Mouse (Mus musculus) forebrain, embryonic 12.5 days (tissue): ENCODE measurements around the gene Lmtk2. TPM values are rescaled to one million over a fixed set of nuclear protein-coding genes. Genes with fewer than 3 reads are reported as not detected.

Experiments
- ATAC-seq: fragments of 200-750 bp; cut with Nextera tagmentation; 2 replicates; pipeline ENCODE4 v1.8.0; 2017; ENCODE audit warnings: moderate TSS enrichment; ENCODE audit not compliant: low FRiP score
- H3K27ac ChIP-seq: fragments of 300-500 bp; sonication (generic); 2 replicates; pipeline ENCODE4 v1.5.1; 2016; ENCODE audit warnings: mild to moderate bottlenecking
- H3K27me3 ChIP-seq: fragments of 300-500 bp; sonication (generic); 2 replicates; pipeline ENCODE4 v1.6.1; 2016; ENCODE audit warnings: mild to moderate bottlenecking
- H3K36me3 ChIP-seq: fragments of 300-500 bp; sonication (generic); replicated peaks from 2 replicates; pipeline ENCODE4 v1.6.1; 2016; ENCODE audit warnings: mild to moderate bottlenecking
- H3K4me1 ChIP-seq: fragments of 300-500 bp; sonication (generic); 2 replicates; pipeline ENCODE4 v1.6.1; 2016
- H3K4me2 ChIP-seq: fragments of 300-500 bp; sonication (generic); 2 replicates; pipeline ENCODE4 v1.6.1; 2016; ENCODE audit warnings: mild to moderate bottlenecking, moderate library complexity
- H3K4me3 ChIP-seq: fragments of 300-500 bp; sonication (generic); replicated peaks from 2 replicates; pipeline ENCODE4 v1.5.1; 2016; ENCODE audit warnings: mild to moderate bottlenecking
- H3K9ac ChIP-seq: fragments of 300-500 bp; sonication (generic); 2 replicates; pipeline ENCODE4 v1.6.1; 2016; ENCODE audit warnings: mild to moderate bottlenecking
- H3K9me3 ChIP-seq: fragments of 300-500 bp; sonication (generic); 2 replicates; pipeline ENCODE4 v1.6.1; 2016
- WGBS: fragments of 180-500 bp; shearing (Covaris S2); methylation state at CpG from one replicate; pipeline ENCODE4 v1.1.7; 2016; 5-methylcytosine and 5-hydroxymethylcytosine counted together
- polyA plus RNA-seq: library from polyadenylated mRNA; unstranded; fragments of >200 nt; fragmentation: Nextera tagmentation; extraction: Ambion mirVana; gene quantifications from 2 replicates; pipeline ENCODE4 v1.2.1, GENCODE M21; 2016

Gene Lmtk2
- polyA plus RNA-seq, 1 experiment from 2014 or later, result 9.5 TPM

GRCm38 (mm10) chr5:144159137-144159536, 58.9 kb downstream of the Lmtk2 start:
- H3K9me3 ChIP-seq, result no peaks in the 10 kb centered on the region
- 94% methylated on average over 8 of the region's 8 CpGs for WGBS
- H3K27me3 ChIP-seq, result no peaks in the 10 kb centered on the region
- H3K4me3 ChIP-seq, result no peak overlapping the region
- H3K27ac ChIP-seq, result peak overlapping the region; percentile 65; the same call in 1 of the 2 replicates
- H3K36me3 ChIP-seq, result peaks cover 49% of the 10 kb centered on the region
- no peak overlapping the region for H3K4me2 ChIP-seq
- H3K4me1 ChIP-seq, result no peaks in the 10 kb centered on the region; the same call in 1 of the 2 replicates
- no peak overlapping the region for H3K9ac ChIP-seq
- no peak for ATAC-seq

- Histone ChIP-seq H3K36me3 (peaks cover 61% of the 10 kb centered on the region), H3K4me2 (no peak overlapping the region), H3K9me3 (no peaks in the 10 kb centered on the region), H3K9ac (no peak overlapping the region), H3K27ac (peak overlapping the region; percentile 36; the same call in 1 of the 2 replicates), H3K27me3 (no peaks in the 10 kb centered on the region), H3K4me1 (no peaks in the 10 kb centered on the region; the same call in 1 of the 2 replicates), H3K4me3 (no peak overlapping the region)
- ATAC-seq, result no peak
- WGBS, result 86% methylated on average over 5 of the region's 5 CpGs
Observed at GRCm38 (mm10) chr5:144162080-144162812, 62.0 kb downstream of the Lmtk2 start.

GRCm38 (mm10) chr5:144162813-144163517, 62.7 kb downstream of the Lmtk2 start:
- Histone ChIP-seq H3K27ac (peak overlapping the region; percentile 36; the same call in 1 of the 2 replicates), H3K4me2 (no peak overlapping the region)
- 84% methylated on average over 10 of the region's 10 CpGs for WGBS

DNA sequence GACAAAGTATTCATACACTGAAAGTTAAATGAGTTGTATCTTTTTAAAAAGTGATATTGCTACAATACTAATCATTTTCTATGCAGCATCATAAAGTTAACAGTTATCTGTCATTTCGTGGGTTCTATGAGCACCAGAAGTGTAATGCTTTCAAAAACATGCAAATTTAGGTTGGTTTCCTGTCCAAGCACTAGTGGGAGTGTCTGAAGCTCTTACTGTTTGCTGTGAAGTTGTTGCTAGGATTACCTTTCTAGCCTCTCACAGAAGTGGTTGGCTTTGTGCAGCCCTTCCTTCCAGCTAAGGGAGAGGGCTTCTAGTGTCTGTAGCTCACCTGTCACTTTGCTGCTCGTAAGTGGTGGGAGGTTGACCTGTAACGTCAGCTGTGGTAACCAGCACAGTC, 65.5 kb downstream of the Lmtk2 start:
- H3K27ac ChIP-seq, result no peak overlapping the region
- no peaks in the 10 kb centered on the region for H3K9me3 ChIP-seq
- 87% methylated on average over 3 of the region's 3 CpGs for WGBS
- no peak overlapping the region for H3K9ac ChIP-seq
- H3K4me2 ChIP-seq, result no peak overlapping the region
- no peaks in the 10 kb centered on the region for H3K4me1 ChIP-seq
- H3K36me3 ChIP-seq, result peaks cover 52% of the 10 kb centered on the region
- H3K27me3 ChIP-seq, result no peaks in the 10 kb centered on the region
- no peak for ATAC-seq
- no peak overlapping the region for H3K4me3 ChIP-seq

More at GRCm38 (mm10) chr5:144162813-144163517, 62.7 kb downstream of the Lmtk2 start:
- Histone ChIP-seq H3K4me3 (no peak overlapping the region), H3K27me3 (no peaks in the 10 kb centered on the region), H3K4me1 (no peaks in the 10 kb centered on the region; the same call in 1 of the 2 replicates), H3K9ac (no peak overlapping the region), H3K9me3 (no peaks in the 10 kb centered on the region), H3K36me3 (peaks cover 56% of the 10 kb centered on the region)
- ATAC-seq, result no peak

DNA sequence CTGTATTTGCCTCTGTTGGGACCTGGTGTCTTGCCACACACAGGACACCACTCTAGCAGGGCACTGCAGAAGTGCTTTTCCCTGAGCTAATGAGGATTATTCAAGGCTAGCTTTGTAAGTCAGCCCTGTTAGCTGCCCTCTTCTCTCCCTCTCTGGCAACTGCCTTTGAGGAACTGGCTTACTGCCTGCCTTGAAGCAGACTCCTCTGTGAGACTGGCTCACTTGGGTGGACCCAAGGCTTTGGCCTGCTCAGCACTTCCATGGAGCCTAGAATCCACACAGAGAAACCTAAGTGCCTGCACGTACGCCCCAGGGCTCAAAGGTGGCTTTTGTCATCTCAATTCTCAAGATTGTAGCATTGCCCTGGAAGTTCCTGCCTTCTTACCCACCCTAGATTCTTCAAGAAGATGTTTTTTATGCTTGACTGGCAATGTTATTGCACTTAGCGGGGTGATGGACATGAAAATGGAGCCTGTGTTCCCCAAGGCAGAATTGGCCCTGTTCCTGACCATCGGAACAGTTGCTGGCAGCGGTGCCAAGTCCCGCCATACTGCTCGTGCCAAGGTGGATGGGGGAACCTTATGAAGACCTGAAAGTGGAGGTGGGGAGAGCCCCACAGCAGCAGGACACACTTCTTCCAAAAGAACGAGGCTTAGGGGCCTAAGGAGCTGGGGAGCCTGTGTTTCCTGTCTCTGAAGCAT, 69.2 kb downstream of the Lmtk2 start:
- no peaks in the 10 kb centered on the region for H3K27me3 ChIP-seq
- no peak overlapping the region for H3K4me3 ChIP-seq
- H3K4me1 ChIP-seq, result no peaks in the 10 kb centered on the region
- no peak overlapping the region for H3K27ac ChIP-seq
- H3K9me3 ChIP-seq, result no peaks in the 10 kb centered on the region
- no peak overlapping the region for H3K9ac ChIP-seq
- 89% methylated on average over 8 of the region's 8 CpGs for WGBS
- no peak overlapping the region for H3K4me2 ChIP-seq
- no peak for ATAC-seq
- H3K36me3 ChIP-seq, result peaks cover 69% of the 10 kb centered on the region

DNA sequence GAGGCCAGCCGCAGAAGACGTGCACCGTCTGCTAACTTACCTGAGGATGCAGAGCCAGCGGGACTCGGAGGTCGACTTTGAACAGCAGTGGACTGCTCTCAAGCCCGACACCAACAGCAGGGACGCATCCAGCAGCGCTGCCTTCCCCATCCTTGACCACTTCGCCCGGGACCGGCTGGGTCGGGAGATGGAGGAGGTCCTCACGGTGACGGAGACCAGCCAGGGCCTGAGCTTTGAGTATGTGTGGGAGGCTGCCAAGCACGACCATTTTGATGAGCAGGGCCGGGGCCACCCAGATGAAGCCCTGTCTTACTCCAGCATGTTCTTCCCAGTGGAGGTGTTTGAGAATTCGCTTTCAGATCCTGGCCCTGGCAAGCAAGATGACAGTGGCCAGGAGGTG, 73.4 kb downstream of the Lmtk2 start:
- ATAC-seq, result no peak
- Histone ChIP-seq H3K4me2 (no peak overlapping the region), H3K4me3 (no peak overlapping the region), H3K4me1 (no peaks in the 10 kb centered on the region; the same call in 1 of the 2 replicates), H3K9me3 (no peaks in the 10 kb centered on the region), H3K27ac (no peak overlapping the region), H3K27me3 (no peaks in the 10 kb centered on the region), H3K9ac (no peak overlapping the region), H3K36me3 (peaks cover 87% of the 10 kb centered on the region)
- WGBS, result 96% methylated on average over 18 of the region's 18 CpGs

DNA sequence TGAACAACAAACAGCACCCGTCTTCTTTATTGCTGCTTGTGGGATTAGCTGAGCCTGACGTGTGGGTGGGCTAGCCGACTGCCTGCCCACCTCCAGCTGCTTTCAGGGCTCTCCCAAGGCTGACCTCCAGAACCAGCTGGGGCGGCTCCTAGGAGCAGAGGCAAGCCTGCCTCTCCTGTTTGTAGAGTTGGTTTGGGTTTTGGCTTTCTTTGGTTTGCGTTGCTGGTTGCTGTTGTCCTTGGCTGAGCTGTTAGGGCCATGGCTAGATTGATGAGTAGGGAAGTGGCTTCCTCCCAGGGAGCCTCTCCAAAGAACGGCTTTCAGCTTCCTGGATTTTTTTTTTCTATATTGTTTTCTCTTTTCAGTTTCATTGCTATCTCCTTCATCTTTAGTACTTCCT, 78.0 kb downstream of the Lmtk2 start:
- no peak for ATAC-seq
- Histone ChIP-seq H3K27ac (no peak overlapping the region), H3K4me2 (no peak overlapping the region), H3K36me3 (peaks cover 70% of the 10 kb centered on the region), H3K9me3 (no peaks in the 10 kb centered on the region), H3K4me3 (no peak overlapping the region), H3K27me3 (no peaks in the 10 kb centered on the region), H3K9ac (no peak overlapping the region), H3K4me1 (no peaks in the 10 kb centered on the region; the same call in 1 of the 2 replicates)
- WGBS, result 73% methylated on average over 6 of the region's 6 CpGs

DNA sequence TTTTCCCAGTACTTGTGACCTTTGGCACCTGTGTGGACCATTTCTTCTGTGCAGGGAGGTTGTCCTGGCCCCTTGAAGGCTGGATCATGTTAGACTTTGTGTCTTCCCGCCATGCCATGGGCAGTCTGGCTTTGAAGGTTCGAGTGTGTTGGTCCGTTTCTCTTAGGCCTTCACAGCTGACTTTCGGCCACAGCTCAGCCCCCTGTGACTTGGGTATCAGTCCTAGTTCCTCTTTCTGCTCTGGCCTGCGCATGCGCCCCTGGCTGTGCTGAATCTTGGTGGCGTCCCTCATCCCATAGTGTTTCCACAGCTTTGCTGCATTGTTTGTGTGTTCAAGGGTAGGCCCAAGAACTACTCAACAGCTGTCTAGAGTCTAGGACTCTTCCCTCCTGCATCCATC, 81.0 kb downstream of the Lmtk2 start:
- Histone ChIP-seq H3K9me3 (no peaks in the 10 kb centered on the region), H3K4me1 (no peaks in the 10 kb centered on the region; the same call in 1 of the 2 replicates), H3K36me3 (peaks cover 61% of the 10 kb centered on the region), H3K9ac (no peak overlapping the region), H3K4me2 (no peak overlapping the region), H3K27me3 (no peaks in the 10 kb centered on the region), H3K4me3 (no peak overlapping the region), H3K27ac (no peak overlapping the region)
- no peak for ATAC-seq
- 91% methylated on average over 7 of the region's 7 CpGs for WGBS

DNA sequence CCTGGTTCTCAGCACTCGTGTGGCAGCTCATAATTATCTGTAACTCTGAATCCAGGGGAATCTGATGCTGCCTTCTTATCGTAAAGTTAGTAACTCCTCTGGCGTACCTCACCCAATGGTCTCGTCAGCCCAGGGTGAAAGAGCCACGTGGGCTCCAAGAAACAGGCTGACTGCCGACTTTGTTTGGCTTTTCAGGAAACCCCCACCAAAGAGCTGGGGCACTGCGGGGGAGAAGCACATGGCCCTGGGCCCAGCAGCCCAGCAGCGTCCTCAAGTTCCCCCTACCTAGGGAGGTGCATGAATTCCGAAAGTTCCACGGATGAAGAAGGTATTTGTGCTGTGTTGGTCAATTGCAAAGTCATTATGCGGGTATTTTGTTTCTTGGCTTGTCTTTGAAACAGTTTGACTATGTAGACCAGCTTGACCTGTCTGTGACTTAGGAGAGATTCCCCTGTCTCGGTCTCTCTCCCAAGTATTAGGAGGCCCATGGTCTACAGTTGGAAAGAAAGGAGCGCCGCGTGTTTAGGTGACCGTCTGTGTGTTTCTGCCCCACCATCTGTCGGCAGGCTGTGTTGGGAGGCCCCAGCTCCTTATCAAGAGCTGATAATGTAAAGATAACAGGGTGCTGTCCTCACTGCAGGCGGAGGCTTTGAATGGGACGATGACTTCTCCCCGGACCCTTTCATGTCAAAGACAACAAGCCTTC, 82.5 kb downstream of the Lmtk2 start:
- Histone ChIP-seq H3K4me1 (no peaks in the 10 kb centered on the region; the same call in 1 of the 2 replicates), H3K4me2 (no peak overlapping the region), H3K27ac (no peak overlapping the region), H3K4me3 (no peak overlapping the region), H3K9ac (no peak overlapping the region), H3K36me3 (peaks cover 48% of the 10 kb centered on the region), H3K9me3 (no peaks in the 10 kb centered on the region), H3K27me3 (no peaks in the 10 kb centered on the region)
- no peak for ATAC-seq
- WGBS, result 90% methylated on average over 20 of the region's 20 CpGs

GRCm38 (mm10) chr5:144183248-144183559, 83.0 kb downstream of the Lmtk2 start:
- H3K36me3 ChIP-seq, result peaks cover 43% of the 10 kb centered on the region

DNA sequence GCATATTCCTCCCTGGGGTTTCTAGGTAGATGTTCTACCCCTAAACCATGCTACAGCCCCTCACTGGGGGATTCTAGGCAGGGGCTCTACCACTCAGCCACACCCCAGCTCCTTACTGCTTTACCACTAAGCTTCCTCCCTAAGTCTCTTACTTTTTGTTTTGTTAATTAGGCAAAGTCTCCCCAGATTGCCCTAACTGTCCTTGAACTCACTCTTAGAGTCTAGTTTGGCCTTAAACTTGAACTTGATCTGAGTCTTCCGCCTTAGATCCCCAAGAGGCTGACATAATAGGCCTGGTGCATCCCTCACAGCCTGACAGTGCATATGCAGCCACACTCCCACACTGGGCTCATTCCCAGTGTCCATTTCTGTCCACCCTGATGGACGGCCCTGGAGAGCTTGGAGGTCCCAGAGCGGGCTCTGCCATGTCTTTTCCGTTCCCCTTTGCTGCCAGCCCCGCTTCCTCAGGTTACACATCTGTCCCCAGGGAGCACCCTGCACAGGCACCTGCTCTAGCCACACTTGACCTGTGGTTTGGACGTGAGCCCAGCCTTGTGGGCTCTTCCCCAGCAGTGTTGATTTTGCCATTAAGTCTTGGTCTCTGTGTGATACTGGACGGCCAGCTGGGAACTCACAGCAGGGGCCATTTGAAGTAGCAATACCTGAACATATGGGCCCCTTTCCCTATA, 83.6 kb downstream of the Lmtk2 start:
- Histone ChIP-seq H3K27ac (no peak overlapping the region), H3K27me3 (no peaks in the 10 kb centered on the region), H3K4me1 (no peaks in the 10 kb centered on the region), H3K36me3 (peaks cover 43% of the 10 kb centered on the region), H3K4me2 (no peak overlapping the region), H3K4me3 (no peak overlapping the region), H3K9me3 (no peaks in the 10 kb centered on the region), H3K9ac (no peak overlapping the region)
- WGBS, result 89% methylated on average over 7 of the region's 7 CpGs
- no peak for ATAC-seq

More at GRCm38 (mm10) chr5:144183248-144183559, 83.0 kb downstream of the Lmtk2 start:
- Histone ChIP-seq H3K4me3 (no peak overlapping the region), H3K9me3 (no peaks in the 10 kb centered on the region), H3K9ac (no peak overlapping the region), H3K4me1 (no peaks in the 10 kb centered on the region), H3K27ac (no peak overlapping the region), H3K27me3 (no peaks in the 10 kb centered on the region), H3K4me2 (no peak overlapping the region)
- ATAC-seq, result no peak
- 90% methylated on average over 8 of the region's 8 CpGs for WGBS
